Mouse (Mus musculus) spleen, postnatal 4 days (tissue): ENCODE results near the gene Iqgap1.
A peak's percentile ranks its signal among the peaks of the same experiment; 100 is the strongest.

Experiments used
- DNase-seq, 2 experiments: peaks; one replicate each; pipeline ENCODE4 v3.0.0; 2022; ENCODE audit warnings: low spot score in 2 of 2

Gene Iqgap1

DNA sequence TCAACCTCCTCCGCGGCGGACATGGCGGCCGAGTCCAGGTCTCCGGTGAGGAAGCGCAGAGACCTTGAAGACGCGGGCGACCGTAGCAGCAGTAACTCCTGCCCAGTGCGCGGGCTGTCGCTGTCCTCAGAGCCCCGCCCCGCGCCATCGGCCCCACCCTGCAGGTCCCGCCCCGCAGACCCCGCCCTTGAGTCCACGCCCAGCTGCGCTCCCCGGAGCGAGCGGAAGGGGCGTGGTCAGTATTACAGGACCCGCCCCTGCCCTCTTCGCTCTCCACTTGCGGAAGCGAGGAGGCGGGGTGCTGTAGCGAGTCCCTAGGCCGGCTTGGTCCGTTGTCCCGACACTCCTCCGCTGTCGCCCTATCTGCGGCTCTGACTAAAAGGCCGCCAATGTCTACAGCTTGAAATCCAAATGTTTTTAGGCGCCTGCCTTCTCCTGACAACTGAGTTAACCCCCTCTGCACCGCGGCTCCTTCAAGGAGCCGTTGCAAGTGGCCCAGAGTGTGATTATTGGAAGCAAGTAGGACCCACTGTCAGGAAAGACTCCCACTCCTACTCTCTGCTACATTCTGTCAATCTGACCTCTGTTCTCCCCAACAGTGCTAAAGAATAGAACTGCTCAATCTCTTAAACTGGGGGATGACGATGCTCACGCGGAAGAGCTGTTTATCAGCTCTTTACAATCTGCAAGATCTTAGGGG, 22.5 kb downstream of the Iqgap1 start:
- DNase-seq: peak; percentile 95 to 97

DNA sequence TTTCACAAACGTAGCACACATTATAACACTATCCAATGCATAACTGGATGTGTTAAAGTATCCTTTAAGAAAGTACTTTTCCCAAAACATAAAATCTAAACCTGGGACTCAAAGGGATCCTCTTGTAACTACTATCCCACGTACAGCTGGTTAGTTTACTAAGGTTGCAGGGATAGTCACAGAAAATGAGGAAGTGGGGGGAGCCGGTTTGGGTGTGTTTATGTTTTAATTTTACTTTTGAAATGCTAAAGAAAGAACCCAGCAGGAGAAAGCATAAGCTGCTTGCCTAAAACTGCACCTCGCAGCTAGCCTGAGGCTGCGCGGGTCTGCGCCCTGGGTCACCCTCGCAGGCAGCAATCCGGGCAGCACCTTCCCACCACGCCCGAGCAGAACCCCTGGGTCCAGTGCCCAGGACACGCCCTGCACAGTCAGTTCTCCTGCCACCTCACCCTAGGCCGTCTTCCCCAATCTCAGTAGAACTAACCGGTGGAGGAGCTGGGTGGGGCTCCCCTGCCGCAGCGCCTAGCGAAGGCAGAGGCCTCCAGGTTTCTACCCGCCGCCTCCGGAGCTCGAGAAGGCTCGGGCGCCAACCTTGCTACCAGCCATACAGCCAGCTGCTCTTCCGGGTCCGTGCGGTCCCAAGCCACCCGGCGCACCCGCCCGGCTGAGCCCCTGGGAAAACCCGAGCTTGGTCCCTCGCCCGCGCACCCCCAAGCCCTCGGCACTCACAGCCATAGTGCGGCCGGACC, 23.2 kb downstream of the Iqgap1 start:
- peak in 1 of 2 experiments; percentile 73 for DNase-seq

DNA sequence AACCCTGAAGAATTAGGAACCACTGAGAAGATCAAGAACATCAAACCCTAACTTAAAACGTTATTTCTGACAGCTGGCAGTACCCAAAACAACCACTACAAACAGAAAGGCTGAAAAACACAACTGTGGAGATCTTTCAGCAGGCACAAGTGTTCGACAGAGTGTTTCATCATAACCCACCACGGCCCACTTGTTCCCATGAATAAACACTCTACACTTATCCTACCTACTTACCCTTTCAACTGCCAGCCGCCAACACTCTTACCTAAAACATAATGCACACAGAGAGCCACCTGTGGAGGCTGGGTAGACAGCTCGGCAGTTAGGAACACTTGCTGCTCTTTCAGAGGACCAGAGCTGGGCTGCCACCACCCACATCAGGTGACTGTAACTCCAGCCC, 26.5 kb downstream of the Iqgap1 start:
- DNase-seq: no peak

DNA sequence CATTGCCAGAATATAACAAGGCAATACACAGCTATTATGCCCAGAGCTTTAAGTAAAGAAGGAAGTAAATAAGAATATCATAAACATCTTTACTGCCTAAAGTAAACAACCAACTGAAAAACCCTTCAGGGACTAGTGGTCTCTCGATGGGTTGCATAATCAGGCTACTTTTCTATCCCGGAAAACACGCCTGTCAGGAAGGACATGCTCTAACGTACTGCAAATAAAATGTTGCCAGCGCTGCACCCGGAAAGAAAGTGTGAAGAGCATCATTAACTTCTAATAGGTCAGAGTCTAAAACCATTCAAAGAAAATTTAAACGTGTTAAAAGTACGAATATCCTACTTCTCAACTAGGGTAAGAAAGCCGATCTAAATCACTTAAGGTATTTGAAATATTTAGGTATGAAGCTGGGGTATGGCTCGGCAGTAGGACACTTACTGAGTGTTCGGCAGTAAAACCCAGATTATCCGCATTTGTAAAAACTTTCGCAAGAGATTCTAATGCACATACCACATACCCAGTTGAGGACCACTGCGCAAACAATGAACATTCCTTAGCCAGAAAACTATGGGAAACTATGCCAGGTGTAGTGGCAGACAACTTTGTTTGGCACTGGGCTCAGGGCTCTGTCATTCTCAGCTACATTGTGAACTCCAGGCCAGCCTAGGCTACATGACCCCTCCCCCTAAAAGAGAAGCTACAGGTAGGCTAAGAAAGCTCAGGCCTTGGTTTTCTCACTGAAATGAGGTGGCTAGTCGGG, 28.8 kb downstream of the Iqgap1 start:
- no peak for DNase-seq

DNA sequence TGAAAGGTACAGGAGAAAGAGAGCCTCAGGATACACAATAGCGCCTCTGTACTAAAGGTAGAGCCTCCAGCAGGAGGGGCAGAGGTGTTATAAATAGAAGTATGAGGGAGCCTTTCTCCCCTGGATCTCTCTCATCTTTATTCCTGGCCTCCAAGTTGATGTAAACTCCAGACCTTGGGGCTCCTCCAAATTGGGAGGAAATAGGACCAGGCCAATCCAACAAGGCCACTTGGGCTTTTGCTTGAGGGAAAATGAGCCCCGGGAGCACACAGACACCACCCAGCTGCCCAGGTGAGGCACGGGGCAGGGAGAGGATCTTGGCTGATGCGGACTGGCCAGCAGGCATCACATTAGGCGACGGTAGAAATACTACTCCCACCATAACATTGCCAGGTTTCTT, 29.5 kb downstream of the Iqgap1 start:
- no peak for DNase-seq

DNA sequence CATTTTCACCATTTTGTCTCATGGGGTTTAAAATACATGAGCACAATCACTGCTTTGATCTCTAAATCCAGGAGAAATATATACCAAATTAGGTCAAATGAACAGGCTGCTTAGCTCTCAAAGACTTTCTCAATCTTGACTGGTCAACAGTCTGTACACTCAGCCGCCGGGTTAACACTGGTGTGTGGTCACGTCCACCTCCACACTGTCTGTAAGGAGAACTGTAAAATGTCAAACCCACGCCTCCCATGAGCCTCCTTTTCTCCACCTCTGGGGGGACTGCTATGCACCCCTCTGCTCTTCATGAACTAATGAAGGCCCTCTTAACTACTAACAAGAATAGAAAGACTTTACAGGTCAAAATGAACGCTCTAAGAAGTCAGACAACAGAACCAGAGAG, 36.2 kb downstream of the Iqgap1 start:
- DNase-seq: no peak

DNA sequence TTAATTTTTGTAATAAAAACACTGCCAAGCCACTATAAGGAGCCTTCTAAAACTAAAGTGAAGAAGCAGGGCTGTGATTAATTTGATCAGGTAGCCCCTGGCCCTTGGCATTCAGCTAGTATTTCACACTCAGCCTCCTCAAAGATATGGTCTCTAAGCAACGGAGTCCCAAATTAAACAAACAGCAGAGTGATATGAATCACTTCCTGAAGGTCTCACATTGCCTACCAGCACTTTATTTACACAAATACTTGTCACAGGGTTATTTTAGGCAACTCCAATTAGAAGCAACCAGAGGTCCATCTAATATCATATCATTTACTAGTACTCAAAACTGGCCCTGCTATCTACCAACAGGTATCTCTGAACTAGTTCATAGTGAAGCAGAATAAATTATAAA, 36.7 kb downstream of the Iqgap1 start:
- DNase-seq: no peak

DNA sequence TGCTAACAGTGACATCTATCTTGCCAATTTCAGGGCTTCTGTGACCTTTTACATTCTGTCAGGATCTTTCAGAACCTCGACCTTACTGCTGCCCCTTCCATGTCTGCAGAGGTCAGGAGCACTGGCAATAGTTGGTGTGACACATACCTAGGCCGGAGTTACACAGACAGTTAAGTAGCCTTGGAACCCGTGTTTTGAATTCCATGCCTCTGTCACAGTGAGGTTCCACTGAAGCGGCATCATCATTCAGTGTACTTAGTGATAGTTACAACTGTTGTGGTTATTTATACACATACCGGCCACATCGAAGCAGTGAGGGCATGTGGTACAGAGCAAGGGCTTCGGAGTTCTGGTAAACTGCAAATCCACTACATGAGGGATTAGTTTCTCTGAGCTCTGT, 37.8 kb downstream of the Iqgap1 start:
- no peak for DNase-seq

DNA sequence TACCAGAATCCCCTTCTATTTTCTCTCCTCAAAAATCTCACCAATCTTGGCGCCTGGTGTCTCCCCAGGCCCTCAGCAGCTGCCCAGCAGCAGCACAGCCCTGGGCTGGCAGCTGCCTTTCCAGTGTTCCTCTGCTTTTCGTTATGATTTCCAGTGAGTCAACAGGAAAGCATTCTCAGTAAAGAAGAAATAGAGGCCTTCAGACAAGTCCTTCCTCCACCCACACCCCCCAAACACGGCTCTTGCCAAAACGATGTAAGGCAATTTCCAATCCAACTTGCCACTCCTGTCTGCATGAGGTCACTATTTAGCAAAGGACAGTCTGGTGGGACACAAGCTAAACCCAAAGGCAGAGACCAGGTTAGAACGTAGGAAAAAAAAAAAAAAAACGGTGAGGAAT, 39.0 kb downstream of the Iqgap1 start:
- DNase-seq: no peak

DNA sequence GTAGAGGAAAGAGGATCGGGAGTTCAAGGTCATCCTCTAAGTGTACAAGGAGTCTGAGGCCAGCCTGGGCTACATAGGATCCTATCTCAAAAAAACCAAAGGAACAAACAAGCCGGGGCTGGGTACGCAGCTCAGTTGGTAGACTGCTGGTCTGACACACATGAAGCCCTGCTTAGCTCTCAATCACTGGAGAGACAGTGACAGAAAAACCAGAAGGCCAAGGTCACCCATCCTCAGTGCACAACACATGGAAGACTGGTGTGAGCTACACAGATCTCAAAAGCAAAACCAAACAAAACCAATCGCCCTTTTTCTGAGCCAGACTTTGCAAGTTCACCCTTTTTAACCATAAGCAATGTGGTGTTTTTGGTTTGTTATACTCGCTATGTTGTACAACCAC, 41.9 kb downstream of the Iqgap1 start:
- DNase-seq: no peak

DNA sequence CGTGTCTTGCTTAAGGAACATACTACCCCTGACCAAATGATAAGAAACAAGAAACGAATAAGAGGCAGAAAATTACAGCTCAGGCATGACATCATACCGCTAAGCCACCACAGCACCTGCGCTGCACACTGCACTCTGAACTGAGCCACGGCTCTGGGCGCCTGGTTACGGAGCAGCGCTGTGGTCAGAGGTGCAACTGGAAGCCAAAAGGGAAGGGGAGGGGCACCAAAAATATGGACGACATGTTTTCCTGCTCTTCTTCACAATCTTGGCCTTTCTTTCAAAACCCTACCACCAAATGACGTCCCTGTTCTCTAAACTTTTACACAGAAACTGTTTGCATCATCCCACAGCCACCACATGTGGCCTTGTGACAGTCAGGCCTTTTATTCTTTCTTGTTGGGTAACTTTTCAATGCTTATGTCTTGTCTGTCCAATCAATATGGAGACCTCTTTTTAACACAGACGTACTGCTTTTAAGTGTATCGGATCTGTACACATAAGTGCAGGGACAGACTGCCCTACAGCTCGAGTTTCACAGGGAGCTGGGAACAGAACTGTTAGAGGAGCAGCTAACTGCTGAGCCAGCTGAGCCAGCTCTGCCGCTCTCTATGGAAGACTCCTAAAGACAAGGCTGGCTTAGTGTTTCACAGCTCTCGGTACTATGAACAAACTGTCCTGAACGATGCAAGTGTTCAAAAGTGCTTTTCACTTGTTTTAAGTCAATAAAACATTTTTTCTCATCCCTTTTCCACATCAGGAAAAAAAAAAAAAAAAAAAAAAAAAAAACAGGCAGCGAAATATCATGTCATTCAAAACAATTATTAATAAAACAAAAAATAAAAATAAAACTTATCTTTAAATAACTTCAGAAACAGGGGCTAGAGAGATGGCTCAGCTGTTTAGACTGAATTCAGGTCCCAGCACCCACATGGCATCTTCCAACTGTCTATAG, 43.3 kb downstream of the Iqgap1 start:
- peak in 1 of 2 experiments; percentile 36 for DNase-seq

DNA sequence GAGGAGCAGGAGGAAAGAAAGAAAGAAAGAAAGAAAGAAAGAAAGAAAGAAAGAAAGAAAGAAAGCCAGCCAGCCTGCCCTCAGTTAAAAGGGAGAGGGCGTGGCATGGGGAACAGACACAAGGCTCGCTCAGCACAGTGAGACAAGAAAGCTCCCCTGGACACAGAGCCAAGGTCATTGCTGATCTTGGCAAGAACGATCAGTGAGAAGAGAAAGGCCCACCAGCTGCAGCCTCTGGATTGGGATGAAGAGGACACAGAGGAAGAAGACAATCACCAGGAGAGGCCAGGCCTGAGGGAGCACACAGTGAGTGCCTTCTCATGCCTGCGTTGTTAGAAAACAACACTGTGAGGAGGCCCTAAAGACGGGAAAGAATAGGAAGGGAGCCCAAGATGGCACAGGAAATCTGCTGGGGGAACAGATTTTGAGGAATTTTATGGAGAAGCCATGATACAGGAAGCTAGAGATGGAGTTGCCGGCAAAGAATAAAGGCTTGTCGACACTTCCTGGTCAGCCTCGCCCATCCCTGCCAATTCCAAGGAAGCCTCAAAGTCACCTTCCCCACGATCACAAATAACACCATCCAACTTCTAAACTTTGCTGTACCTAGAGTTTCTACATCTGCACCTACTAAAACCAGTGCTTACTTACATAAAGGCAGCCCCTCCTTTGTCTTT, 44.2 kb downstream of the Iqgap1 start:
- no peak for DNase-seq

DNA sequence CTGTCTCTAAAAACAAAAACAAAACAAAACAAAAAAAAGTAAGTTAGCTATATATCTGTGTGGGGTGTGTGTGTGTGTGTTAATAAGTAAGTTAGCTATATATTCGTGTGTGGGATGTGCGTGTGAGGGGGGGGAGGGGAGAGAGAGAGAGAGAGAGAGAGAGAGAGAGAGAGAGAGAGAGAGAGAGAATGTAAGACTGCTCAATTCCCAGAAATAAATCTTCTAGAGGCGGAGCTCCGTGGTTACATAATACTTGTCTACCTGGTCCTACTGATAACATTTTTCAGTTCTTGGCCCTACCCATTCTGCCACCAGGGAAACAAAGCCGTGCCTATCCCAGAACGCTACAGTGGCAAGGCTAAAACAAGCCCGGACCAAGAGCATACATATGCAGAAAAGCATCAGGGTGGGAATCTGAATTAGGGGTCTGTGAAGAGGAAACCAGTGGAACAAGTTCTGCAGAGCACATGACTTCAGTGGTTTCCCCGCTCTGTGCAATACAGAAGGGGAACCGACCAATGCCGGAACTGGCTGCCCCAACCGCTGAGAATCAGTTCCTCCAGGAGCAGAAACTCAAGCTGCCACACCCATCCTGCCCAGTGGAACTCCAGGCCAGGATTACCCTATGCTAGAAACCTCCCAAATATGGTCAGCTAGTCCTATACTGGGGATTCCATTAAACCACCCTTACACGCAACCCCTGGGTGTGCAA, 46.7 kb downstream of the Iqgap1 start:
- peak; percentile 65 to 79 for DNase-seq

DNA sequence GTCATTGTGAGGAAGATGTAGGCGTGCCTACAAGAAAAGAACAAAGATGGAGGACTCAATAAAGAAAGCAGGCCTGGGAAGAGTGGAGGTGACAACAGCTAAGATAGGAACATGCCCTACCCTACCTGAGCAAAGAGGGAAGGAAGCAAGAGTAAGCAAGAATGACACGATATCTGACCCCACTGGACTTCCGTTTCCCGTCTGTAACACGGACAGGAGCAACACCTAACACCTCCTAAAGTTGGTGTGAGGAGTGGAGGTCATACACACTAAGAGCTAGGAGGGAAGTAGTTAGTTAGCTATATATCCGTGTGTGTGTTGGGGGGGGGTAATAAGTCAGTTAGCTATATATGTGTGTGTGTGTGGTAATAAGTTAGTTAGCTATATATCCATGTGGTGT, 47.4 kb downstream of the Iqgap1 start:
- DNase-seq: no peak

DNA sequence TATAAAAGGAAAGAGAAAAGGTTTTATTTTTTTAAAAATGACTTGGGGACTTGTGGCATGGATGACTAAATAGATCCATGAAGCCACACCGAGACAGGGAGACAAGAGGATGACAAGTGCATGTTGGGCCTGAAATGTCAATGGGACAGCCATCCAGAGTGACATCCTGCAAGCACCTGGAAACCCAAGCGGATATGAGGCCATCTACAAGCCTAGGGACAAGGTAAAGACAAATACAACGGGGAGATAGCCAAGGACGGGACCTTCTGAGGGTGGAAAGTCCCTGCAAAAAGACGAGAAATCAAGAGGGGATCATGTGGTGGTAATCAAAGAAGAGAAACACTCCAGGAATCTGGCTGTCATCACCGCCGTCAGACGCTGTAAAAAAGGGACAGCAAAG, 48.6 kb downstream of the Iqgap1 start:
- DNase-seq: no peak

DNA sequence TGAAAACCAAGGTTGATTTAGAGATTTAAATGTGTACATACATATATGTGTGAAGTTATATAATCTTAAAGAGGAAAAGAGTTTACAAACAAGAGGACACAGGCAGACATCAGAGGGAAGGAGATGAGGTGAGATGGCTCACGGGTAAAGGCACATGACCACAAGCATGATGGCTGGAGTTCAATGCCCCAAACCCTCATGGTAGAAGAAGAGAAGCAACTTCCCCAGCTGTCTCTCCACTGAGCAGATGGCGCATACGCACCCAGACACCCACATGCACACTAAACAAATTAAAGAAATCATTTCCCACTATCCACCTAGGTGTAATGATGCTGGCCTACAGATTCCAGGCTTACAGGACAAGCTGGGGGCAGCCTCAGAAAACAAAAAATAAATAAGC, 49.7 kb downstream of the Iqgap1 start:
- DNase-seq: no peak

DNA sequence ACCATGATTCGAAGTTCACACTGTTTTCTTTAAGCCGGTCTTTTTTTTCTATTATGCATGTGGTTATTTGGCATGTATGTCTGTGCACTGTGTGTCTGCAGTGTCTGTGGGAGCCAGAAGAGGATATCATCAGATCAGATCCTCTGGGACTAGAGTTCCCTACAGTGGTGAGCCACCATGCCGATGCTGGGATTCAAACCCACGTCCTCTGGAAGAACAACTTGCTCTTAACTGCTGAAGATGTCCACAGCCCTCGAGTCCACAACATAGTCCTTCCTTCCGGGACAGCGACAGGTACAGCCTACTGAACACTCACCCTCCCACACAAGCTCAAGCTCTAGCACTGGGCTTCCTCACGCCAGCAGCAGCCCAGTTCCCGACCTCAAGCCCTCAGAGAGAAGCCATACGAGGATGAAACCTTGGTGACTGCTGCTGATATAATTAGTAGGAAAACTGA, 50.3 kb downstream of the Iqgap1 start:
- peak in 1 of 2 experiments; percentile 58 for DNase-seq

DNA sequence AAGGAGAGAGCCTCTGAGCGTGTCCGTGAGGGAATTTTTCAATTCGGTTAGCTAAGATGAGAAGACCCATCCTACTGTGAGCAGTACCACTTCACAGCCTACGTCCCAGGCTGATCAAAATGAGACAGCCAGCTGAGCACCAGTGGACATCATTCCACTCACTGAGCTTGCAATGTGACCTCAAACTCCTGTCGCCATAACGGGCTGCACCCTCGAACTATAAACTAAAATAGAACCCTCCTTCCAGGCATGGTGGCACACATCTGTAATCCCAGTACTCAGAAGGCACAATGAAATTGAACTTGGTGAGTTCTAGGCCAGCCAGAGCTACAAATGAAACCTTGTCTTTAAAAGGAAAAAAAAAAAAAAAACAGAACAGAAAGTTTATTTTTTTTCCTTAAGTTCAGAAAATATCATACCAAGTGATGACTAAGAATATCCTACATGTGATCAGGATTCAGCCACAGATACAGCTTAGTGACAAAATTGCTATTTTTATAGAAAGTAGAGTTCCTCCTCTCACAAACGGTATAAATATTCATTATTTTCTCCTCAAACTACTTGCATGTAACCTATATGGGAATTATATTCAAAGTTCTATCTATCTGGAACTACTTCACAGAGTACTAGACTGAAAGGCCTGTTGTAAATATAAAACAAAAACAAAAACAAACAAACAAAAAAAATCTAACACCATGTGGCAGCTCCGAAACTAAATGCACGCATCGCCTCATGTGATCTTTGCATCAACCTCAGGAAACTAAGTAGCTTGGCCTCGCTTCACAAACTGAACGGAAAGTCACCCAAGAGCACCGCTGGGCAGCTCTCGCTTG, 50.9 kb downstream of the Iqgap1 start:
- no peak for DNase-seq

DNA sequence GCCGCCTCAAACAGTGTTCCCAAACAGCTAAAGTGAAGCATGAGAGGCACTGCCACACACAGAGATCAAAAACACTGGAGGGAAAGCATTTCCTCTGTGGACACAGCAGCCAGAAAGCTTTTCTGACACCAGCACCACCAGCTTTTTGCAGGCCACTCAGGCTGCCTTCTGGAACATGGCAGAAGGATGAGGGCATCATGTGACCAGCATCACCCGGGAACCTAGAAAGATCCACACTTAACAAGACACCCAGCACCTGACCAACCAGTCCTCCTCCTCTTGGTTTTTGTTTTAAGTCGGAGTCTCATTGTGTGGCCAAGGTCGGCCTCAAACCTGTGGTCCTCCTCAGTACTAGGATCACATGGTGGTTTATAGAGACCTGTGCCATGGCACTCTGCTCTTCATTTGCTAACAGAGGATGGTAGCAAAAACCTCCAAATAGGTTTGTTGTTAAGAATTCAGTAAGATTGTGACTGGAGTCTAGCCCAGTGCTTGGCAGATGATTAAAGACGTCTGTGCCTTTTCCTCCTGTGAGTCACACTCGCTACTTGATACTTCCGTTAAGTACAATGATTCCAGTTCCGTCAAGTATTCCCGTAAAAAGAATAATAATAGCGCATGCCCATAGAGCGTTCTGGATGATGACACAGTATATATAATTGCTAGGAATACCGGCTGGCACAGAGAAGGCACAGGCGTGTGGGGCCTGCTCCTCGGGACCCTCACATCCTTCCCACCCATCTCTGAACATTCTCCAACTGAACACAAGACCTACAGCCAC, 51.8 kb downstream of the Iqgap1 start:
- DNase-seq: no peak
